Mouse (Mus musculus) adrenal gland, adult 2 months (tissue): Measurements from ENCODE around the gene Gm45234. TPM values are rescaled to one million over a fixed set of nuclear protein-coding genes. Genes with fewer than 3 reads are reported as not detected.
A peak's percentile ranks its signal among the peaks of the same experiment; 100 is the strongest.
"Not testable (repeated sequence)": the region's sequence is repeated elsewhere in the genome, so short reads cannot be mapped to it uniquely, and the experiment has no call there.

Experiments
- DNase-seq: peaks from one replicate; pipeline ENCODE4 v3.0.0; 2021
- long read RNA-seq: library from polyadenylated mRNA; stranded (forward); transcript quantifications from one replicate; pipeline ENCODE4 v2.0.0, GENCODE M21; 2021
- polyA plus RNA-seq: library from polyadenylated mRNA; depleted of rRNA; stranded (reverse); fragments of >200 nt; gene quantifications from 2 replicates; pipeline ENCODE4 v1.2.3, GENCODE M21; 2012; rRNA removed
- total RNA-seq, 2 experiments: library from RNA; stranded (reverse); gene quantifications; 2 replicates each; pipeline ENCODE4 v1.2.3; 2021

The Gm45234 gene
- total RNA-seq (not detected), polyA plus RNA-seq (not detected in 2 replicates)
- long read RNA-seq, partial matches to known transcripts = 0 of 1 reads
- long read RNA-seq, other reads (novel, unspliced or antisense) = 1 of 1 reads

DNA sequence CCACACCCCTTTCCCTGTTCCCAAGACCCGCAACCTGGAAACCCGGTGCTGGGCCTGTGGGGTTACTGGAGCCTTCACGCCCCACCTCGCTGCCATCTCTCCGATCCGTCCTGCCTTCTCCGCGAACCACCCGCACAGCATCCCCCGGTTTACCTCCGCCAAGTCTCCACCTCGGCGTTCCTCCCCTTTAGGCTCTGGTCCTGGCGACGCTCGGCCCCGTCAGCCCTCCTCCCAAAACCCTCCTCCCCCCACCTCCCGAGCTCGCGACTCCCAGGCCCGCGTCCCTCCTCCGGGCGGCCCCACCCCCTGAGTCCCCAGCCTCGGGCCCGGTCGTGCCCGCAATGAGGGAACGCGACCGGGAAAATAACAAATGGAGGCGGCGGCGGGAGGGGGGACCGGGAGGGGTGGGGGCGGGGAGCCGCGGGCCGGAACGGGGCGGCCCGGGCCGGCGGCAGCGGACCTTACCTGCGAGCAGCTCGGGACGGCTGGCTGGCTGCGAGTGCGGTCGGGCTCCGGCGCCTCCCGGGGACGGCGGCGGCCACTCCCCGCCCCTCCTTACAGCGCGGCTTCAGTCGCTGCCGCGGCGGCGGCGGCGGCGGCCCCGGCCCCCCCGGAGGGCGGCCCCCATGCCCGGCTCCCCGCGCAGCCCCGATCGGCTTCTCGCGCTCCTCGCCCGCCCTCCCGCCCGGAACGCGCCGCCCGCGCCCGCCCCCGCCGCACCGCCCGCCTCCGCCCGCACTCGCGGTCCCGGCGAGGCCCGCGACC is at the start of gene Gm45234, which contains the start of gene Atn1:
Gene Gm45234 (minus strand): TSS at position 191 of the 765 bp plus-strand sequence.
Gene Atn1 (minus strand): TSS at position 694 of the 765 bp plus-strand sequence.
- peak; percentile 91 for DNase-seq

DNA sequence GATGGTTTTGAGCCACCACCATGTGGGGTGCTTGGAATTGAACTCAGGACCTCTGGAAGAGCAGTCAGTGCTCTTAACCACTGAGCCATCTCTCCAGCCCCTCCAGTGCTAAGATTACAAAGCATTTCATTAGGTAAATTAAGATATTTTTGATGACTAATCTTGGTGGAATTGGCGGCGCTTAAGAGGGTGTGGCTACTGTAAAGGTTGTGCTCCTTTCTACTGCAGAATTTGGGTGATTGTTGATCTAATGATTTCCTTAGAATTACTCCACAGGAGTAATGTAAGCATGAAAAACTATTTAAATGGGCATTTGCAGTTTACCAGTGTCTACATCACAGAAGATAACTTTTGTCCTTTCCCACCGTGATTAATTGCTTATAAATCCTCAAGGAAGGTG is 48.5 kb upstream of the Gm45234 start:
- no peak for DNase-seq

DNA sequence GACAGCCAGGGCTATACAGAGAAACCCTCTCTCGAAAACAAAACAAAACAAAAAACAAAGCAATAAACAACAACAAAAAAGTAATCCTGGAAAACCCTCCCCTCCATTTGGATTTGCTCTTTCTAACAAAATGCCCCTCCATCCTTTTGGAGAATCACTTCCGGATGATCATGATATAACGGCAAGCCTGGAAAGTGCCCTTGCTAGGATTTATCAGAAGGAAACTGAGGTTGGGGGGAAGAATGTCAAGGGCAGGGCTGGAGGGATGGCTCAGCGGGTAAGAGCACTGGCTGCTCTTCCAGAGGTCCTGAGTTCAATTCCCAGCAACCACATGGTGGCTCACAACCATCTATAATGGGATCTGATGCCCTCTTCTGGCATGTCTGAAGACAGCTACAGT is 47.9 kb upstream of the Gm45234 start:
- not testable (repeated sequence) for DNase-seq

DNA sequence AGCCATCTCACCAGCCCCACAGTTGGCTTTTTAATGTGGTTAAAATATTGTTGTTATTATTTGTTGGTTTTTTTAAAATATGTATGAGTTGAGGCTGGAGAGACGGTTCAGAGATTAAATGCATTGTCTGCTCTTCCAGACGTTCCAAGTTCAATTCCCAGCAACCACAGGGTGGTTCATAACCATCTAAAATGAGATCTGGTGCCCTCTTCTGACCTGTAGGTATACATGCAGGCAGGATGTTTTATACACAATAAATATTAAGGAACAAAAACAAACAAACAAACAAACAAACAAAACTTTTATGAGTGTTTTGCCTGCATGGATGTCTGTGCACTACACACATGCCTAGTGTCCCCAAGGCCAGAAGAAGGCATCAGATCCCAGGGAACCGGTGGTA is 47.2 kb upstream of the Gm45234 start:
- DNase-seq = no peak

DNA sequence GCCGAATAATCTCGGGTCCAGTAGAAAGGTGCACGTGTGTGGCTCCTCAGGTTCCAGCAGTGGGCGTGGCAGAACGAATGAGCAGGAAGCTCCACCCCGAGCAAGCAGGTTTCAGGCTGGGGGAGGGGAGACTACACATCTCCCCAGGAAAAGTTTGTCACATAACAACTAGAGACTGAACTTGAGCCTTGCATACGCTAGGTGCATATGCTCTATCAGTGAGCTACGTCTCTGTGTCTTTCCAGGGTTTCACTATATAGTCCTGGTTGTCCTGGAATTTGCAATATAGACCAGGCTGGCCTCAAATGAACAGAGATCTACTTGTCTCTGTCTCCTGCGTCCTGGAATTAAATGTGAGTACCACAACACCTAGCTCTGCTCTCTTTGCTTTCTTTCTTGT is 46.6 kb upstream of the Gm45234 start:
- DNase-seq = not testable (repeated sequence)

DNA sequence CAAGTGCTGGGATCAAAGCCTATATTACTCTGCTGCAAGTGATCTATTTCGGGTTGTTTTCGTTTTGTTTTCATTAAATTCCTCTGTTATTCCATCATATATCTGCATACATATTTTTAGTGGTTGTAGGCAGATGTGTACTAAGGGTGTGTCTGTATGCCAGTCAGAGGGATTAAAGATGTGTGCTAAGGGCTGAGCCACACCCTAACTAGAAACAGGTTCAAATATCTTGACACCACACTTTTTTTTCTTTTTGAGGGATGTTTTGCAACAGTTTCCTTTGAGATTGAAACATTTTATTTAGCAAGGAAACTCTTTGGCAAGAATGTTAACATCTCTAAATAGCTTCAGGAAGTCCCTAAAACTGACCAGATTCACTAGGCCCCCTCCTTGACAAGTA is 40.4 kb upstream of the Gm45234 start:
- DNase-seq = no peak

GRCm38 (mm10) chr6:124795781-124796180 is 40.0 kb upstream of the Gm45234 start:
- DNase-seq = no peak

GRCm38 (mm10) chr6:124791911-124792310 is 36.1 kb upstream of the Gm45234 start:
- DNase-seq = no peak

DNA sequence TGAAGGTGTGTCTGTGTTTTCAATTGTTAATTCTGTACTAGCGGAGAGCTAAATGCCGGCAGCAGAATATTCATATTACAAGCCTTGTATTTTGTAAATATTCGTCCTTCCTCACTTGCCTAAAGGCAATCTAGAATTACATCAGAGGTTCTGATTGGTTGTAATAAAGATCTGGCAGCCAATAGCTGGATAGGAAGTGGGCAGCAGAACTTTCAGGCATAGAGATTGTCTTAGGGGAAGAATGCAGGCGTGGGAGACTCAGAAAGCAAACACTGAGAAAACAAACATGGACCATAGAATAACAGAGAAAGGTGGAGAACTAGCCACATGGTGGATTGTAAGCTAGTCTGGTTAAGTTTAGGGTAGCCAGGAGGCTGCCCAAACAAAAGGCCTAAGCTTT is 34.3 kb upstream of the Gm45234 start:
- no peak for DNase-seq

GRCm38 (mm10) chr6:124789519-124789918 is 33.7 kb upstream of the Gm45234 start:
- no peak for DNase-seq

- DNase-seq = no peak
Observed at GRCm38 (mm10) chr6:124787722-124788121, 31.9 kb upstream of the Gm45234 start.

DNA sequence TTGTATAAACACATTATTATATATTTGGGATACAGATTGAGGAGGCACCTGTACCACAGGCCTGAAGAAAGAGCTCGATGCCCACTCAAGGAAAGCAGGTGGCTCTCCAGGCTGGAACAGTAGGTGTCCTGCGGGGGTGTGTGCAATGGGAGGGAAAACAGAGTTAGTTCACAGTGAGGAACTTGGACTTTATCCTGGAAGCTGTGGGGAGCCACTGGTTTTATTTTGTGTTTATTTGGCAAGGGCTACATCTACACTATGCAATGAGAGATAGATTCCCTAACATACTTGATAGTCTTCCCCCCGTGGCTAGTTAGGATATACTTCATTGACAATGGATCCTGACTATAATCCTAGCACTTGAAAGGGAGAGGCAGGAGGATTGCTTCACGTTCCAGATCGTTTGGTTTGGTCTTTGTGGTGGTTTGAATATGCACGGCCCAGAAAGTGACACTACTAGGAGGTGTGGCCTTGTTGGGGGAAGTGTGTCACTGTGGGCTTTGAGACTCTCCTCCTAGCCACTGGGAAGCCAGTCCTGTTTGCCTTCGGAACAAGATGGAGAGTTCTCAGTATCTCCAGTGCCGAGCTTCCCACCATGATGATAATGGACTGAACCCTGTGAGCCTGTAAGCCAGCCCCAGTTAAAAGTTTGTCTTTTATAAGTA is 31.1 kb upstream of the Gm45234 start:
- no peak for DNase-seq

- DNase-seq = peak; percentile 24
Observed at GRCm38 (mm10) chr6:124782436-124782835, 26.6 kb upstream of the Gm45234 start.

GRCm38 (mm10) chr6:124780917-124781316 is 25.1 kb upstream of the Gm45234 start:
- DNase-seq = no peak

DNA sequence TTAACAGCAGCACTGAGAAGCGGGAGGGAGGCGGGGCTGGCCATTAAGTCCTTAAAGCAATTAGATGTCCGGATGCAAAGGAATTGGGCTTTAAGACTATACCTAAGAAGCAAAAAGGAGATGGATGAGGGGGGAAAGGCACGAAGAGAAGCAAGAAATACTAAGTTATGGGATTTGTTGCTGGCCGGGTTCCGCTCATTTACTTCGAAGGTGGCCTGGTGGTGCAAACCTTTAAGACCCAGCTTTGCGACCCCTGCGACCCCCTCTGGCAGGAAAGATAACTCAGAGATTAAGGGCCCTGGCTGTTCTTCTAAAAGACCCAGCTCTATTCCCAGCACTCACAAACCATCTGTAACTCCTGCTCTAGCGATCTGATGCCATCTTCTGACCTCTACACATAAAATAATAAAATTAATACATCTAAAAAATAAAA is 24.2 kb upstream of the Gm45234 start:
- DNase-seq = no peak

DNA sequence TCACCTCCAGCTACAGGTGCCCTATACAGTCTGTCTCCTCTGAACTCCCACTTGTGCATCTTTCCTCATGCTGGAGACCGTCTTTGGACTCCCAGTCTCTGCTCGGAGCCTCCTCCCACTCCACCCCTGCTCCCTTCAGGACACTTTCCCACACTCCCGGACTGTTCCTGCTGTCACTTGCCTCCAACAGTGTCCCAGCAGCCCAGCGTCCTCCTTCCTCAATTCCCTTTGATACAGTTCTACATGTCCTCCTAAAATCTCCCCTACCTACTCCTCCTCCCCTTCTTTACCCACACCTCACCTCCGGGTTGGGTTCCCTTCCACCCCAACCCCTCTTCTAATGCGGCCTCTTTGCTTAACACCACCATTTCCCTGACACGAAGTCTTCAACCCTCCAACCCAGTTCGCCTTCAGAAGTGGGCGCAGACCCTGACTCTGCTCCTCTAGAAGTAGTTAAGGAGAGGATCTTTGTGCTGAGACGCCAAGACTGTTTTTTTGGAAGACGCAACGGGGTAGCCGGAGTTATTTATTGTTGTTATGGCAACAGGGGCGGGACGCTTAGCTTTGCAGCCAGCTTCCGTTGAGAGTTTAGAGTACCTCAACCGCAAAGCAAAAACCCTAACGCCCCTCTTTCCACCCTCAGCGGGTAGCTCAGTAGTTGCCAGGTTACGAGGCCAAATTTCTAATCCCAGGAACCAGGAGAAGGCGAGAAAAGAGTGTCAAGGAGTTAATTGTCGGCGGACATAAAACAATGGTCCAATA is 23.6 kb upstream of the Gm45234 start, which contains the start of gene Lrrc23:
Gene Lrrc23 (minus strand): TSS at position 506 of the 762 bp plus-strand sequence.
- DNase-seq = peak; percentile 69

DNA sequence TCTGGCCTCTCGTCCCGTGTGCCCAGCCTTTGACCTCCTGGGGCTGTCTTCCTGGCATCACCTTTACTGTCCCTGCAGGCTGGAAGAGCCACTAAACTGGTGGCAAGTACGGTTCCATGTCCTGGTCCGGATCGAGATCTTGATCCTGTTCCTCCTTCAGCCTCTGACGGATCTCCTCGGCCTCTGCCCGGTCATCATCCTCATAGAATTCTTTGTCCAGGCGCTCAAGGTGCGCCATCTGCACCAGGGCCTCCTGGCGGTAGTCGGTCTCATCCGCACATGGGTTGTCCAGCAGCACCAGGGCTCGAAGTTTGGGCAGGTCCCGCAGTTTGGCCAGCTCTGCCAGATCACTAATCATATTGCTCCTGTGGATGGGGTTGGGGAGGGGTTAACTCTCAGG is 14.7 kb upstream of the Gm45234 start:
- no peak for DNase-seq

- no peak for DNase-seq
Observed at GRCm38 (mm10) chr6:124770013-124770412, 14.2 kb upstream of the Gm45234 start.

DNA sequence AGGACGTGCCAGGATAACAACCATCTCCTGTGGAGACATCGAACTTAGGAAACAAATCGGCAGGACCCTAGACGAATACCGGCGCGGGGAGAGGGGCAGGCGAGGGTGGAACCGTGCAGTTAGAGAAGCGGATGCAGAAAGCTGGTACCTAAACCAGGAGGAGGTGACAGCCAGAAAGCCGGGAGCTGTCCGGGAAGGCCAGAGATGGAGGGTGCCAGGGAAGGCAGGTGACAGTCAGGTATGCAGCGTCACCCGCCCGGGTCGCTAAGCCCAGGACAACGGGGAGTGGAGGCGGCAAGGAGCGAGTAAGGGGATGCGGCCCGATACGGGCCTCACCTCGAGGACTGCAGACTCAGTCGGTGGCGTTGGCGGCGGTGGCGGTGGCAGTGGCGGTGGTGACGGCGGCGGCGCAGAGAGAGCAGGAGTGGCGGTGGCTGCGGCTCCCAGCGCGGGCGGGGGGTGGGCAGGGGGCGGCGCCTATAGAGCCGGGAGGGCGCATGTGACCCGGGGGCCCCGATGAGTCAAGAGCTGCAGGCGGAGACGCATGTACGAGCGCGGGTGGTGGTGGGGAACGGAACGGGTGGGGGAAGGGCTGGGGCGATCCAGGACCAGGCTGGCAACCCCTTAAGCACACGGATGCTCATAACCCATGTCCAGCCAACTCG is 13.4 kb upstream of the Gm45234 start, which contains the start of gene Eno2:
Gene Eno2 (minus strand): TSS at position 573 of the 665 bp plus-strand sequence.
- peak; percentile 63 for DNase-seq

GRCm38 (mm10) chr6:124768704-124769044 is 12.9 kb upstream of the Gm45234 start:
- DNase-seq = no peak

DNA sequence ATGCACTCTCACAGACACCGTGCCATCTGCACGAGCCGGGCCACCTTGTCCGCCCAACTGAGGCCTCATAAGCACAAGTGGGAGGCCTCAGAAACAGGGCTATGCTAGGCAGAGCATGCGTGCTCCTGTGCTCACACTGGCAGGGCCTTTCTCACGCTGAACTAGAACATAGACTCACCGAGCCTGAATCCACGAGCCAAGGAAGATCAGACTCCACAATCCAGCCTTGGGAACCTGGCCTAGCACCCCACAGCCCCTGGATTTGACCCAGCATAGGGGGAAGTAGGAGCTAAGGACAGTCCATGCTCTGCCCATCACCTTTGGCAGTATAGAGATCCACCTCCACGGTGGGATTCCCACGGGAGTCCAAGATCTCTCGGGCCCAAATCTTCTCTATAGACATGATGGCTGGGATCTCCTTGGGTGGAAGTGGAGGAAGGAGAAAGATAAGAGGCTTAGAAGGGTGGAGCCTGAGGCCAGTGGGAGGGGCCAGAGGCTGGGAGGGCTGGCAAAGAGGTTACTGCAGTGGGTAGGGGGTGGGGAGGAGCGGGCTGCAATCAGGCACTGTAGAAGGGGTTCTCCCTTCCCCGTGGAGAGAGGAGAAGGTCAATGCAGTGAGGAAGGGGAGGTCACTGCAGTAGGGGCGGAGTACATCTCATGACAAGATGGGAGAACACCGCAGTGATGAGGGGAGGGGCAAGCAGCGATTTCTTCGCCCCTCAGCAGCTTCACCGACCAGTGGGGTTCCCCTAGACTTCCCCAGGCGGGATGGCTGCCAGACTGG is 12.3 kb upstream of the Gm45234 start:
- DNase-seq = no peak
